Mouse (Mus musculus): ENCODE measurements around the gene Mmp1b. TPM values are rescaled to one million over a fixed set of nuclear protein-coding genes. Genes with fewer than 3 reads are reported as not detected.
"Not testable (repeated sequence)": the region's sequence is repeated elsewhere in the genome, so short reads cannot be mapped to it uniquely, and the experiment has no call there.

Mmp1b gene
- not detected in 2 replicates for total RNA-seq (2012; rRNA removed)

- Histone ChIP-seq H3K4me3 (ENCODE audit: insufficient read depth in 1 of 2, low read depth in 1 of 2, low read length in 2 of 2, poor library complexity in 1 of 2, severe bottlenecking in 1 of 2) (no peak within 1 kb of the TSS), H3K27ac (ENCODE audit: insufficient read depth, low read depth, low read length, poor library complexity, severe bottlenecking) (no peak within 1 kb of the TSS), H3K9me3 (ENCODE audit: control insufficient read depth, insufficient read depth, low read depth, low read length) (no peaks in the 10 kb centered on the region), H3K4me1 (ENCODE audit: control insufficient read depth in 2 of 2, insufficient read depth in 2 of 2, low read length in 2 of 2, poor library complexity in 1 of 2) (no peaks in the 10 kb centered on the region), H3K9ac (ENCODE audit: insufficient read depth, low read depth, low read length, poor library complexity, severe bottlenecking) (no peak within 1 kb of the TSS), H3K36me3 (ENCODE audit: control insufficient read depth, insufficient read depth, low read length, poor library complexity, severe bottlenecking) (no peaks in the 10 kb centered on the region)
- no peak for DNase-seq (ENCODE audit: low read depth, low spot score)
- in situ Hi-C loops (cut with MboI; ENCODE audit: low sequenced_read_pairs in 2 of 2, unreplicated experiment in 2 of 2): no loop called here
- TF ChIP-seq HCFC1 (IDR thresholded peaks at IDR 0.05; ENCODE audit: borderline replicate concordance, insufficient read depth, low read length): no peak
Observed at GRCm38 (mm10) chr9:7387947-7388346, at the start of gene Mmp1b. Gene Mmp1b (minus strand): TSS chr9:7388047.

GRCm38 (mm10) chr9:7396556-7396955 lies 8.7 kb upstream of the Mmp1b start:
- H3K4me1 ChIP-seq (ENCODE audit: control insufficient read depth in 2 of 2, insufficient read depth in 2 of 2, low read length in 2 of 2, poor library complexity in 1 of 2); H3K9me3 ChIP-seq (ENCODE audit: control insufficient read depth, insufficient read depth, low read depth, low read length); H3K9ac ChIP-seq (ENCODE audit: insufficient read depth, low read depth, low read length, poor library complexity, severe bottlenecking); H3K27ac ChIP-seq (ENCODE audit: insufficient read depth, low read depth, low read length, poor library complexity, severe bottlenecking); H3K36me3 ChIP-seq (ENCODE audit: control insufficient read depth, insufficient read depth, low read length, poor library complexity, severe bottlenecking); H3K4me3 ChIP-seq (ENCODE audit: insufficient read depth in 1 of 2, low read depth in 1 of 2, low read length in 2 of 2, poor library complexity in 1 of 2, severe bottlenecking in 1 of 2); DNase-seq (ENCODE audit: low read depth, low spot score); in situ Hi-C loops (cut with MboI; ENCODE audit: low sequenced_read_pairs in 2 of 2, unreplicated experiment in 2 of 2): not testable (repeated sequence)

- Histone ChIP-seq H3K9ac (ENCODE audit: insufficient read depth, low read depth, low read length, poor library complexity, severe bottlenecking) (no peak overlapping the region), H3K4me1 (ENCODE audit: control insufficient read depth in 2 of 2, insufficient read depth in 2 of 2, low read length in 2 of 2, poor library complexity in 1 of 2) (no peaks in the 10 kb centered on the region), H3K27ac (ENCODE audit: insufficient read depth, low read depth, low read length, poor library complexity, severe bottlenecking) (no peak overlapping the region), H3K9me3 (ENCODE audit: control insufficient read depth, insufficient read depth, low read depth, low read length) (no peaks in the 10 kb centered on the region), H3K36me3 (ENCODE audit: control insufficient read depth, insufficient read depth, low read length, poor library complexity, severe bottlenecking) (no peaks in the 10 kb centered on the region), H3K4me3 (ENCODE audit: insufficient read depth in 1 of 2, low read depth in 1 of 2, low read length in 2 of 2, poor library complexity in 1 of 2, severe bottlenecking in 1 of 2) (no peak overlapping the region)
- no peak for DNase-seq (ENCODE audit: low read depth, low spot score)
- in situ Hi-C loops (cut with MboI; ENCODE audit: low sequenced_read_pairs in 2 of 2, unreplicated experiment in 2 of 2): no loop called here
- no peak for TF ChIP-seq ZNF384 (IDR thresholded peaks at IDR 0.05; ENCODE audit: low read depth, low read length)
- no peak for TF ChIP-seq ZC3H11A (IDR thresholded peaks at IDR 0.05; ENCODE audit: borderline replicate concordance, low read depth, low read length)
- no peak for TF ChIP-seq MAFK (IDR thresholded peaks at IDR 0.05; ENCODE audit: insufficient read depth, low read depth, low read length)
- no peak for TF ChIP-seq HCFC1 (IDR thresholded peaks at IDR 0.05; ENCODE audit: borderline replicate concordance, insufficient read depth, low read length)
- no peak for TF ChIP-seq CHD2 (IDR thresholded peaks at IDR 0.05; ENCODE audit: low read depth, low read length)
Observed at GRCm38 (mm10) chr9:7354535-7354934, 33.3 kb downstream of the Mmp1b start.

- DNase-seq (ENCODE audit: low read depth, low spot score): no peak
- no peak for TF ChIP-seq MAFK (IDR thresholded peaks at IDR 0.05; ENCODE audit: insufficient read depth, low read depth, low read length)
- TF ChIP-seq ZNF384 (IDR thresholded peaks at IDR 0.05; ENCODE audit: low read depth, low read length): no peak
- no peak for TF ChIP-seq ZC3H11A (IDR thresholded peaks at IDR 0.05; ENCODE audit: borderline replicate concordance, low read depth, low read length)
- no peak for TF ChIP-seq HCFC1 (IDR thresholded peaks at IDR 0.05; ENCODE audit: borderline replicate concordance, insufficient read depth, low read length)
- TF ChIP-seq CHD2 (IDR thresholded peaks at IDR 0.05; ENCODE audit: low read depth, low read length): no peak
- in situ Hi-C loops (cut with MboI; ENCODE audit: low sequenced_read_pairs in 2 of 2, unreplicated experiment in 2 of 2): no loop called here
- H3K36me3 ChIP-seq (ENCODE audit: control insufficient read depth, insufficient read depth, low read length, poor library complexity, severe bottlenecking): no peaks in the 10 kb centered on the region
- no peak overlapping the region for H3K27ac ChIP-seq (ENCODE audit: insufficient read depth, low read depth, low read length, poor library complexity, severe bottlenecking)
- no peak overlapping the region for H3K4me3 ChIP-seq (ENCODE audit: insufficient read depth in 1 of 2, low read depth in 1 of 2, low read length in 2 of 2, poor library complexity in 1 of 2, severe bottlenecking in 1 of 2)
- H3K4me1 ChIP-seq (ENCODE audit: control insufficient read depth in 2 of 2, insufficient read depth in 2 of 2, low read length in 2 of 2, poor library complexity in 1 of 2): no peaks in the 10 kb centered on the region
- no peak overlapping the region for H3K9ac ChIP-seq (ENCODE audit: insufficient read depth, low read depth, low read length, poor library complexity, severe bottlenecking)
- no peaks in the 10 kb centered on the region for H3K9me3 ChIP-seq (ENCODE audit: control insufficient read depth, insufficient read depth, low read depth, low read length)
Observed at GRCm38 (mm10) chr9:7345513-7345912, 42.3 kb downstream of the Mmp1b start.

GRCm38 (mm10) chr9:7344107-7344506 lies 43.7 kb downstream of the Mmp1b start, which contains the start of gene Mmp12:
Gene Mmp12 (plus strand): TSS chr9:7344381.
- Histone ChIP-seq H3K9ac (ENCODE audit: insufficient read depth, low read depth, low read length, poor library complexity, severe bottlenecking) (no peak within 1 kb of the TSS), H3K27ac (ENCODE audit: insufficient read depth, low read depth, low read length, poor library complexity, severe bottlenecking) (no peak within 1 kb of the TSS), H3K36me3 (ENCODE audit: control insufficient read depth, insufficient read depth, low read length, poor library complexity, severe bottlenecking) (no peaks in the 10 kb centered on the region), H3K4me1 (ENCODE audit: control insufficient read depth in 2 of 2, insufficient read depth in 2 of 2, low read length in 2 of 2, poor library complexity in 1 of 2) (no peaks in the 10 kb centered on the region), H3K4me3 (ENCODE audit: insufficient read depth in 1 of 2, low read depth in 1 of 2, low read length in 2 of 2, poor library complexity in 1 of 2, severe bottlenecking in 1 of 2) (no peak within 1 kb of the TSS), H3K9me3 (ENCODE audit: control insufficient read depth, insufficient read depth, low read depth, low read length) (no peaks in the 10 kb centered on the region)
- in situ Hi-C loops (cut with MboI; ENCODE audit: low sequenced_read_pairs in 2 of 2, unreplicated experiment in 2 of 2): no loop called here
- TF ChIP-seq HCFC1 (IDR thresholded peaks at IDR 0.05; ENCODE audit: borderline replicate concordance, insufficient read depth, low read length): no peak
- TF ChIP-seq ZNF384 (IDR thresholded peaks at IDR 0.05; ENCODE audit: low read depth, low read length): no peak
- TF ChIP-seq CHD2 (IDR thresholded peaks at IDR 0.05; ENCODE audit: low read depth, low read length): no peak
- no peak for DNase-seq (ENCODE audit: low read depth, low spot score)
